Mouse (Mus musculus) embryonic facial prominence, embryonic 10.5 days (tissue): ENCODE results near the gene Car7. TPM values are rescaled to one million over a fixed set of nuclear protein-coding genes. Genes with fewer than 3 reads are reported as not detected.
A peak's percentile ranks its signal among the peaks of the same experiment; 100 is the strongest.

Experiments used
- DNase-seq: peaks from one replicate; pipeline ENCODE4 v3.0.0-alpha.2; 2017; ENCODE audit warnings: low spot score
- H3K27ac ChIP-seq: fragments of 300-500 bp; sonication (generic); replicated peaks from 2 replicates; pipeline ENCODE4 v1.5.1; 2016; ENCODE audit warnings: mild to moderate bottlenecking
- H3K27me3 ChIP-seq: fragments of 300-500 bp; sonication (generic); replicated peaks from 2 replicates; pipeline ENCODE4 v1.6.1; 2016; ENCODE audit warnings: low read depth, mild to moderate bottlenecking; ENCODE audit not compliant: poor library complexity, severe bottlenecking
- H3K36me3 ChIP-seq: fragments of 300-500 bp; sonication (generic); replicated peaks from 2 replicates; pipeline ENCODE4 v1.6.1; 2016; ENCODE audit warnings: mild to moderate bottlenecking, moderate library complexity
- H3K4me1 ChIP-seq: fragments of 300-500 bp; sonication (generic); 2 replicates; pipeline ENCODE4 v1.6.1; 2016
- H3K4me3 ChIP-seq: fragments of 300-500 bp; sonication (generic); 2 replicates; pipeline ENCODE4 v1.5.1; 2016; ENCODE audit warnings: mild to moderate bottlenecking, moderate library complexity
- H3K9me3 ChIP-seq: fragments of 300-500 bp; sonication (generic); 2 replicates; pipeline ENCODE4 v1.6.1; 2016; ENCODE audit warnings: mild to moderate bottlenecking
- WGBS: fragments of 180-500 bp; shearing (Covaris S2); methylation state at CpG from one replicate; pipeline ENCODE4 v1.1.7; 2016; 5-methylcytosine and 5-hydroxymethylcytosine counted together
- polyA plus RNA-seq: library from polyadenylated mRNA; unstranded; fragments of >200 nt; fragmentation: Nextera tagmentation; extraction: Ambion mirVana; gene quantifications from 2 replicates; pipeline ENCODE4 v1.2.1, GENCODE M21; 2016

The Car7 gene
- 0.75 and 1.00 TPM in 2 replicates for polyA plus RNA-seq

- H3K27me3 ChIP-seq = peaks cover 34% of the 10 kb centered on the region
- H3K9me3 ChIP-seq = no peaks in the 10 kb centered on the region
- peak within 1 kb of the TSS; percentile 97 for H3K27ac ChIP-seq
- under 1% methylated on average over 70 of the region's 70 CpGs for WGBS
- DNase-seq = peak; percentile 96
- H3K36me3 ChIP-seq = peaks cover 21% of the 10 kb centered on the region
- peak within 1 kb of the TSS; percentile 95 for H3K4me3 ChIP-seq
- H3K4me1 ChIP-seq = peaks cover 30% of the 10 kb centered on the region
Measured at GRCm38 (mm10) chr8:104533971-104534778, at the start of gene Car7, which contains the start of gene Nae1. Gene Car7, plus strand, starts transcription at chr8:104534689. Gene Nae1, minus strand, starts transcription at chr8:104534637.

GRCm38 (mm10) chr8:104509061-104510006 is 25.2 kb upstream of the Car7 start, which contains the start of gene Terb1:
Gene Terb1, minus strand, starts transcription at chr8:104509910.
- H3K27me3 ChIP-seq = no peaks in the 10 kb centered on the region
- H3K27ac ChIP-seq = peak within 1 kb of the TSS; percentile 81
- H3K4me3 ChIP-seq = peak within 1 kb of the TSS; percentile 75
- H3K4me1 ChIP-seq = peaks cover 13% of the 10 kb centered on the region
- WGBS = 2% methylated on average over 64 of the region's 64 CpGs
- H3K9me3 ChIP-seq = no peaks in the 10 kb centered on the region
- peak; percentile 61 for DNase-seq
- H3K36me3 ChIP-seq = peaks cover 25% of the 10 kb centered on the region

GRCm38 (mm10) chr8:104510134-104510533 is 24.4 kb upstream of the Car7 start:
- peaks cover 33% of the 10 kb centered on the region for H3K36me3 ChIP-seq
- WGBS = 73% methylated on average over 3 of the region's 3 CpGs
- DNase-seq = no peak
- peaks cover 13% of the 10 kb centered on the region for H3K4me1 ChIP-seq
- no peak overlapping the region for H3K4me3 ChIP-seq
- no peak overlapping the region for H3K27ac ChIP-seq
- no peaks in the 10 kb centered on the region for H3K9me3 ChIP-seq
- no peaks in the 10 kb centered on the region for H3K27me3 ChIP-seq

- no peaks in the 10 kb centered on the region for H3K9me3 ChIP-seq
- H3K4me1 ChIP-seq = no peaks in the 10 kb centered on the region
- DNase-seq = no peak
- H3K4me3 ChIP-seq = no peak overlapping the region
- no peaks in the 10 kb centered on the region for H3K27me3 ChIP-seq
- H3K27ac ChIP-seq = no peak overlapping the region
- WGBS = 81% methylated on average over 5 of the region's 5 CpGs
- H3K36me3 ChIP-seq = peaks cover 89% of the 10 kb centered on the region
Measured at GRCm38 (mm10) chr8:104517872-104518271, 16.6 kb upstream of the Car7 start.

GRCm38 (mm10) chr8:104529671-104530070 is 4.8 kb upstream of the Car7 start:
- peaks cover 61% of the 10 kb centered on the region for H3K36me3 ChIP-seq
- no peak for DNase-seq
- H3K4me1 ChIP-seq = peaks cover 14% of the 10 kb centered on the region
- H3K9me3 ChIP-seq = no peaks in the 10 kb centered on the region
- no peaks in the 10 kb centered on the region for H3K27me3 ChIP-seq
- no peak overlapping the region for H3K4me3 ChIP-seq
- no peak overlapping the region for H3K27ac ChIP-seq
- 89% methylated on average over 6 of the region's 6 CpGs for WGBS

- Histone ChIP-seq H3K4me3 (peak overlapping the region; percentile 95), H3K36me3 (peaks cover 27% of the 10 kb centered on the region), H3K9me3 (no peaks in the 10 kb centered on the region), H3K27me3 (peaks cover 27% of the 10 kb centered on the region), H3K27ac (peak overlapping the region; percentile 97), H3K4me1 (peaks cover 29% of the 10 kb centered on the region)
- WGBS = 23% methylated on average over 7 of the region's 7 CpGs
- DNase-seq = no peak
Measured at GRCm38 (mm10) chr8:104533551-104533950, 938 bp upstream of the Car7 start.

GRCm38 (mm10) chr8:104534779-104535141 is 271 bp downstream of the Car7 start:
- peaks cover 40% of the 10 kb centered on the region for H3K27me3 ChIP-seq
- peak overlapping the region; percentile 97 for H3K27ac ChIP-seq
- peak; percentile 19 for DNase-seq

GRCm38 (mm10) chr8:104535378-104535777 is 889 bp downstream of the Car7 start:
- Histone ChIP-seq H3K27me3 (peaks cover 46% of the 10 kb centered on the region), H3K9me3 (no peaks in the 10 kb centered on the region), H3K36me3 (peaks cover 9% of the 10 kb centered on the region), H3K27ac (no peak overlapping the region), H3K4me3 (peak overlapping the region; percentile 95; the same call in 1 of the 2 replicates), H3K4me1 (peaks cover 31% of the 10 kb centered on the region)
- WGBS = 36% methylated on average over 7 of the region's 7 CpGs
- DNase-seq = no peak

More at GRCm38 (mm10) chr8:104534779-104535141, 271 bp downstream of the Car7 start:
- 13% methylated on average over 9 of the region's 9 CpGs for WGBS
- Histone ChIP-seq H3K4me1 (peaks cover 30% of the 10 kb centered on the region), H3K4me3 (peak overlapping the region; percentile 95), H3K36me3 (peaks cover 15% of the 10 kb centered on the region), H3K9me3 (no peaks in the 10 kb centered on the region)

- H3K4me1 ChIP-seq = peaks cover 38% of the 10 kb centered on the region
- no peak for DNase-seq
- WGBS = 81% methylated on average over 4 of the region's 4 CpGs
- H3K27ac ChIP-seq = no peak overlapping the region
- peaks cover 52% of the 10 kb centered on the region for H3K27me3 ChIP-seq
- H3K9me3 ChIP-seq = no peaks in the 10 kb centered on the region
- peaks cover 7% of the 10 kb centered on the region for H3K36me3 ChIP-seq
- no peak overlapping the region for H3K4me3 ChIP-seq
Measured at GRCm38 (mm10) chr8:104536028-104536427, 1.5 kb downstream of the Car7 start.

GRCm38 (mm10) chr8:104538896-104539295 is 4.4 kb downstream of the Car7 start:
- H3K27me3 ChIP-seq = peaks cover 81% of the 10 kb centered on the region

GRCm38 (mm10) chr8:104539566-104539965 is 5.1 kb downstream of the Car7 start:
- 91% methylated on average over 2 of the region's 2 CpGs for WGBS
- no peaks in the 10 kb centered on the region for H3K36me3 ChIP-seq
- no peak for DNase-seq
- H3K4me3 ChIP-seq = no peak overlapping the region
- no peak overlapping the region for H3K27ac ChIP-seq
- H3K27me3 ChIP-seq = peaks cover 88% of the 10 kb centered on the region
- peaks cover 32% of the 10 kb centered on the region for H3K4me1 ChIP-seq
- no peaks in the 10 kb centered on the region for H3K9me3 ChIP-seq

More at GRCm38 (mm10) chr8:104538896-104539295, 4.4 kb downstream of the Car7 start:
- peaks cover 33% of the 10 kb centered on the region for H3K4me1 ChIP-seq
- H3K27ac ChIP-seq = no peak overlapping the region
- H3K4me3 ChIP-seq = no peak overlapping the region
- H3K36me3 ChIP-seq = no peaks in the 10 kb centered on the region
- no peaks in the 10 kb centered on the region for H3K9me3 ChIP-seq
- DNase-seq = no peak
- 80% methylated on average over 4 of the region's 4 CpGs for WGBS

GRCm38 (mm10) chr8:104540238-104540637 is 5.7 kb downstream of the Car7 start:
- 35% methylated on average over 7 of the region's 7 CpGs for WGBS
- Histone ChIP-seq H3K36me3 (no peaks in the 10 kb centered on the region), H3K27me3 (peaks cover 90% of the 10 kb centered on the region), H3K4me1 (peaks cover 25% of the 10 kb centered on the region), H3K27ac (no peak overlapping the region), H3K9me3 (no peaks in the 10 kb centered on the region), H3K4me3 (peak overlapping the region; percentile 65)
- DNase-seq = no peak
